Mouse (Mus musculus): Measurements from ENCODE around the gene Figla.
"Not testable (repeated sequence)": the region's sequence is repeated elsewhere in the genome, so short reads cannot be mapped to it uniquely, and the experiment has no call there.

Figla gene

GRCm38 (mm10) chr6:86015871-86016270 is at the start of gene Figla:
Figla (plus strand) TSS chr6:86016171.
- no peak for DNase-seq (ENCODE audit: low read depth, low spot score)

- DNase-seq (ENCODE audit: low read depth, low spot score), result peak; percentile 14
These were observed 49.3 kb upstream of the Figla start for GRCm38 (mm10) chr6:85966686-85967085.

- no peak for DNase-seq (ENCODE audit: low read depth, low spot score)
These were observed 46.1 kb upstream of the Figla start for GRCm38 (mm10) chr6:85969889-85970288.

GRCm38 (mm10) chr6:85972699-85973098 is 43.3 kb upstream of the Figla start:
- no peak for DNase-seq (ENCODE audit: low read depth, low spot score)

GRCm38 (mm10) chr6:85973336-85973735 is 42.6 kb upstream of the Figla start:
- no peak for DNase-seq (ENCODE audit: low read depth, low spot score)

GRCm38 (mm10) chr6:85974941-85975617 is 40.9 kb upstream of the Figla start:
- peak; percentile 16 for DNase-seq (ENCODE audit: low read depth, low spot score)

- no peak for DNase-seq (ENCODE audit: low read depth, low spot score)
These were observed 40.2 kb upstream of the Figla start for GRCm38 (mm10) chr6:85975761-85976160.

GRCm38 (mm10) chr6:85976242-85976641 is 39.7 kb upstream of the Figla start:
- no peak for DNase-seq (ENCODE audit: low read depth, low spot score)

- DNase-seq (ENCODE audit: low read depth, low spot score), result peak; percentile 36
These were observed 37.2 kb upstream of the Figla start for GRCm38 (mm10) chr6:85978736-85979135.

GRCm38 (mm10) chr6:85984351-85984750 is 31.6 kb upstream of the Figla start:
- DNase-seq (ENCODE audit: low read depth, low spot score), result no peak

- not testable (repeated sequence) for DNase-seq (ENCODE audit: low read depth, low spot score)
These were observed 26.4 kb upstream of the Figla start for GRCm38 (mm10) chr6:85989570-85989969.

GRCm38 (mm10) chr6:85990774-85991173 is 25.2 kb upstream of the Figla start:
- DNase-seq (ENCODE audit: low read depth, low spot score), result not testable (repeated sequence)

- peak; percentile 79 for DNase-seq (ENCODE audit: low read depth, low spot score)
These were observed 12.5 kb upstream of the Figla start for GRCm38 (mm10) chr6:86003405-86003925.

- peak; percentile 93 for DNase-seq (ENCODE audit: low read depth, low spot score)
These were observed 11.5 kb upstream of the Figla start for GRCm38 (mm10) chr6:86004271-86005148.

GRCm38 (mm10) chr6:86009980-86010379 is 6.0 kb upstream of the Figla start:
- peak; percentile 83 for DNase-seq (ENCODE audit: low read depth, low spot score)

- not testable (repeated sequence) for DNase-seq (ENCODE audit: low read depth, low spot score)
These were observed 1.2 kb upstream of the Figla start for GRCm38 (mm10) chr6:86014812-86015211.

GRCm38 (mm10) chr6:86016793-86017350 is 901 bp downstream of the Figla start:
- DNase-seq (ENCODE audit: low read depth, low spot score), result peak; percentile 58

- DNase-seq (ENCODE audit: low read depth, low spot score), result no peak
These were observed 3.7 kb downstream of the Figla start for GRCm38 (mm10) chr6:86019415-86020237.

- DNase-seq (ENCODE audit: low read depth, low spot score), result no peak
These were observed 5.0 kb downstream of the Figla start for GRCm38 (mm10) chr6:86020948-86021347.

GRCm38 (mm10) chr6:86026632-86027292 is 10.8 kb downstream of the Figla start:
- DNase-seq (ENCODE audit: low read depth, low spot score), result no peak

- DNase-seq (ENCODE audit: low read depth, low spot score), result no peak
These were observed 12.2 kb downstream of the Figla start for GRCm38 (mm10) chr6:86028150-86028549.
